Comparison of ENCODE assay signal across 19 mouse cellular contexts in genomic region chr10:120319614-120320013, GRCm38 (mm10).
DNase-seq lines count a peak whose midpoint lies in the region; TF ChIP-seq lines count a peak whose summit lies in the region.
"Had no signal": no experiment of that assay in that cellular context is flagged by ENCODE, and none has a peak within 500 bp of the region (broad histone marks: within the 10 kb centered on the region; RNA-seq: fewer than 3 reads in every experiment).

No protein-coding gene starts in this region.

- WGBS in heart, adult 2 months, result 86% methylated on average over 12 of the region's 12 CpGs
- 97% methylated on average over 12 of the region's 12 CpGs for WGBS in thymus, adult 2 months

- no peak for DNase-seq in heart, adult 2 months
- no peak for DNase-seq in heart, postnatal 4 days
- DNase-seq in thymus, adult 2 months, result peak; percentile 2
- DNase-seq in thymus, postnatal 10 days (ENCODE audit: low spot score in 2 of 2), result no peak
- peak; percentile 84 for DNase-seq in R1 (ENCODE audit: low read depth, low spot score)
- no peak for DNase-seq in ovary, adult 18-20 months (ENCODE audit: low spot score)
- DNase-seq in urinary bladder, adult 18-20 months (ENCODE audit: low spot score in 2 of 2), result no peak
- no peak for DNase-seq in B cell, adult 2 months
- DNase-seq: cerebellum, adult 9-10 months; gastrocnemius, adult 2 months; heart, adult 18-20 months; kidney, adult 8-10 months; lung, postnatal 4 days; right cerebral cortex, adult 18-20 months; spleen, adult 18-20 months had no signal

- TF ChIP-seq EP300 in heart, adult 2 months (IDR thresholded peaks at IDR 0.05; ENCODE audit: insufficient read depth, low read depth, low read length), result no peak

- no peaks in the 10 kb centered on the region for H3K27me3 ChIP-seq in heart, adult 2 months (ENCODE audit: control insufficient read depth, insufficient read depth, low read length)
- no peaks in the 10 kb centered on the region for H3K27me3 ChIP-seq in thymus, adult 2 months (ENCODE audit: control insufficient read depth, insufficient read depth, low read length)
- H3K27me3 ChIP-seq: neural tube, embryonic 15.5 days; stomach, embryonic 15.5 days had no signal

- H3K4me1 ChIP-seq in heart, adult 2 months (ENCODE audit: control insufficient read depth, insufficient read depth, low read length), result no peaks in the 10 kb centered on the region
- 0 out of 2 replicates have a peak, but pooled peaks cover 2% of the 10 kb centered on the region for H3K4me1 ChIP-seq in thymus, adult 2 months (replicated peaks; ENCODE audit: control insufficient read depth, insufficient read depth, low read length)
- H3K4me1 ChIP-seq: midbrain, embryonic 12.5 days; neural tube, embryonic 15.5 days; stomach, embryonic 15.5 days had no signal

- no peak overlapping the region for H3K9ac ChIP-seq in heart, adult 2 months (ENCODE audit: low read depth, low read length)
- H3K9ac ChIP-seq: hindbrain, embryonic 14.5 days; midbrain, embryonic 12.5 days; neural tube, embryonic 15.5 days; stomach, embryonic 15.5 days had no signal

- no peak overlapping the region for H3K4me3 ChIP-seq in heart, adult 2 months
- no peak overlapping the region for H3K4me3 ChIP-seq in thymus, adult 2 months (ENCODE audit: control insufficient read depth, insufficient read depth, low read length)
- H3K4me3 ChIP-seq: gastrocnemius, adult 2 months; midbrain, embryonic 12.5 days; neural tube, embryonic 15.5 days; stomach, embryonic 15.5 days had no signal

- TF ChIP-seq CTCF in heart, adult 2 months (IDR thresholded peaks at IDR 0.05), result 0 out of 2 replicates have a peak, but pooled peaks have one; percentile 11
- TF ChIP-seq CTCF in thymus, adult 2 months (IDR thresholded peaks at IDR 0.05; ENCODE audit: borderline replicate concordance, control insufficient read depth, extremely low read depth, insufficient read depth, low read length, poor library complexity), result no peak

- TF ChIP-seq POLR2A in heart, adult 2 months (IDR thresholded peaks at IDR 0.05; ENCODE audit: insufficient read depth, low read depth, low read length), result no peak
- no peak for TF ChIP-seq POLR2A in thymus, adult 2 months (IDR thresholded peaks at IDR 0.05; ENCODE audit: control insufficient read depth, extremely low read depth, insufficient read depth, low read length, poor library complexity)

- intact Hi-C loops in heart, adult 2 months (cut with DNase I), result no loop called here

- no peak overlapping the region for H3K27ac ChIP-seq in heart, adult 2 months
- H3K27ac ChIP-seq in thymus, adult 2 months (ENCODE audit: control insufficient read depth, insufficient read depth, low read length), result no peak overlapping the region
- H3K27ac ChIP-seq: gastrocnemius, adult 2 months; hindbrain, embryonic 14.5 days; midbrain, embryonic 12.5 days; neural tube, embryonic 15.5 days; stomach, embryonic 15.5 days had no signal

- no peaks in the 10 kb centered on the region for H3K36me3 ChIP-seq in heart, adult 2 months (ENCODE audit: control insufficient read depth, insufficient read depth, low read length)
- H3K36me3 ChIP-seq in thymus, adult 2 months (ENCODE audit: control insufficient read depth, insufficient read depth, low read length), result no peaks in the 10 kb centered on the region
- H3K36me3 ChIP-seq: midbrain, embryonic 12.5 days; neural tube, embryonic 15.5 days; stomach, embryonic 15.5 days had no signal

- H3K79me2 ChIP-seq in heart, adult 2 months (replicated peaks; ENCODE audit: control insufficient read depth, insufficient read depth, low read length), result no peaks in the 10 kb centered on the region

Comparison
In these comparisons a context has a peak if more than half of its experiments do, and no peak if none do; other contexts are left out.
1. DNase-seq: peak in thymus, adult 2 months (single experiment) and R1 (single experiment); none in heart, adult 2 months (0 of 2), heart, postnatal 4 days (single experiment), thymus, postnatal 10 days (0 of 2), ovary, adult 18-20 months (single experiment), urinary bladder, adult 18-20 months (0 of 2) and B cell, adult 2 months (0 of 2).